Mouse (Mus musculus) neutrophil, adult 5-6 weeks (primary cell): ENCODE data around the gene Il13ra1. TPM values are rescaled to one million over a fixed set of nuclear protein-coding genes. Genes with fewer than 3 reads are reported as not detected.
A peak's percentile ranks its signal among the peaks of the same experiment; 100 is the strongest.

ENCODE experiments used
- ATAC-seq: fragments of 151-379, 151-347 bp; 2 replicates; pipeline ENCODE4 v1.8.0; 2017; ENCODE audit warnings: mild to moderate bottlenecking, moderate TSS enrichment; ENCODE audit not compliant: insufficient number of reproducible peaks, poor library complexity, low FRiP score, severe bottlenecking; ENCODE audit errors: extremely low read depth
- total RNA-seq: library from RNA; stranded (forward); fragments of 200-1000 nt; gene quantifications from 2 replicates; pipeline ENCODE4 v1.2.3, GENCODE M21; 2017

Gene Il13ra1
- total RNA-seq: 117 and 123 TPM in 2 replicates

GRCm38 (mm10) chrX:36111622-36112421, at the start of gene Il13ra1:
Gene Il13ra1 (plus strand): TSS chrX:36112110.
- no peak for ATAC-seq

- ATAC-seq: no peak
Measured at GRCm38 (mm10) chrX:36073997-36074396, 37.9 kb upstream of the Il13ra1 start.

- ATAC-seq: no peak
Measured at GRCm38 (mm10) chrX:36077164-36077563, 34.7 kb upstream of the Il13ra1 start.

- ATAC-seq: peak; percentile 98
Measured at GRCm38 (mm10) chrX:36082917-36083316, 29.0 kb upstream of the Il13ra1 start.

- ATAC-seq: no peak
Measured at GRCm38 (mm10) chrX:36088464-36089256, 23.2 kb upstream of the Il13ra1 start.

- peak; percentile 76 for ATAC-seq
Measured at GRCm38 (mm10) chrX:36100883-36101282, 11.0 kb upstream of the Il13ra1 start.

- ATAC-seq: no peak
Measured at GRCm38 (mm10) chrX:36101318-36101717, 10.6 kb upstream of the Il13ra1 start.

- no peak for ATAC-seq
Measured at GRCm38 (mm10) chrX:36108601-36109000, 3.3 kb upstream of the Il13ra1 start.

- no peak for ATAC-seq
Measured at GRCm38 (mm10) chrX:36112422-36112750, 476 bp downstream of the Il13ra1 start.

GRCm38 (mm10) chrX:36115171-36115570, 3.3 kb downstream of the Il13ra1 start:
- no peak for ATAC-seq

- peak; percentile 58; the same call in 1 of the 2 replicates for ATAC-seq
Measured at GRCm38 (mm10) chrX:36129037-36129770, 17.3 kb downstream of the Il13ra1 start.

- no peak for ATAC-seq
Measured at GRCm38 (mm10) chrX:36129771-36130108, 17.8 kb downstream of the Il13ra1 start.

GRCm38 (mm10) chrX:36136346-36136745, 24.4 kb downstream of the Il13ra1 start:
- ATAC-seq: no peak

- peak; percentile 46; the same call in 1 of the 2 replicates for ATAC-seq
Measured at GRCm38 (mm10) chrX:36141994-36142639, 30.2 kb downstream of the Il13ra1 start.

- ATAC-seq: no peak
Measured at GRCm38 (mm10) chrX:36146746-36147145, 34.8 kb downstream of the Il13ra1 start.

- ATAC-seq: no peak
Measured at GRCm38 (mm10) chrX:36150100-36150499, 38.2 kb downstream of the Il13ra1 start.

- ATAC-seq: no peak
Measured at GRCm38 (mm10) chrX:36156677-36157076, 44.8 kb downstream of the Il13ra1 start.

- no peak for ATAC-seq
Measured at GRCm38 (mm10) chrX:36161567-36161966, 49.7 kb downstream of the Il13ra1 start.

- ATAC-seq: peak; percentile 70; the same call in 1 of the 2 replicates
Measured at GRCm38 (mm10) chrX:36183625-36184024, 71.7 kb downstream of the Il13ra1 start.
